Mouse (Mus musculus): ENCODE data around the gene Gm20696. TPM values are rescaled to one million over a fixed set of nuclear protein-coding genes. Genes with fewer than 3 reads are reported as not detected.

Gene Gm20696
- total RNA-seq, 2 experiments from 2014 or later: 9.0 to 9.2 TPM

DNA sequence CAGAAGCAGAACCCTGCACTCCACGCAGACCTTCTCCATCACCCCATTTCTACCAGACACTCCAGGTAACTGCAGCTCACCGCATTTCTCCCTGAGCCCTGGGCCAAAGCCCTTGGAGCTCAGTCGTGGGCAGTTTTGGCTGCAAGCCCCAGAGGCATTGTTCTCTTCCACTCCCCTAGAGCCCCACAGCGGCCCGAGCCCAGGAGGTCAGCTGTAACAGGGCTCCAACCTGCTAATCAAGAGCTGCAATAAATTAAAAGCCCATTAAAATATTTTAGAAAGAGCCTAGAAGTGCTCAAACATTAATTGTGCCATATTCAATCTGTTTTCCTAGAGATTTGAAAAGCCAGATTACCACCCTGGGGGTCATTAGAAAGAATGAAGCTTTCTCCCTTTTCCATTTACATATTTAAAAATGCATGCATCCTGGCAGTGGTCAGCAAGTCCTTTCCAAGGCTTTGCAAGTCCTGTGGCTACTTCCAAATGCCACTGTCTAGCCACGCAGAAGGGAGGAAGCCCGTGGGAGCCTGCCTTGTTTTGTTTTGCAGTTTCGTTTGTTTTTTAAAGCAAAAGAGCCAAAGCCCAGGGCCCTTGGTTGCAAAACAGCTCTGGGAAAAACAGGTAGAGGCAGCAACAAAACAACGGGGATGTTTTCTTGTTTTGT, 227.3 kb downstream of the Gm20696 start:
- Histone ChIP-seq H3K27ac (peak overlapping the region; percentile 34), H3K4me3 (no peak overlapping the region)
- DNase-seq (ENCODE audit: extremely low spot score in 1 of 2, low spot score in 2 of 2): no peak
- TF ChIP-seq CTCF (IDR thresholded peaks at IDR 0.05): no peak
- intact Hi-C loops (cut with DNase I): no loop called here

GRCm38 (mm10) chr6:99436371-99436770, 230.2 kb downstream of the Gm20696 start:
- intact Hi-C loops (cut with DNase I): no loop called here
- no peak overlapping the region for H3K4me3 ChIP-seq
- no peak overlapping the region for H3K27ac ChIP-seq
- no peak for DNase-seq (ENCODE audit: extremely low spot score in 1 of 2, low spot score in 2 of 2)
- no peak for TF ChIP-seq CTCF (IDR thresholded peaks at IDR 0.05)

- TF ChIP-seq CTCF (IDR thresholded peaks at IDR 0.05): no peak
- intact Hi-C loops (cut with DNase I): no loop called here
- Histone ChIP-seq H3K4me3 (no peak overlapping the region), H3K27ac (no peak overlapping the region)
- DNase-seq (ENCODE audit: extremely low spot score in 1 of 2, low spot score in 2 of 2): no peak
Observed at GRCm38 (mm10) chr6:99435140-99435539, 231.5 kb downstream of the Gm20696 start.

- intact Hi-C loops (cut with DNase I): no loop called here
- no peak overlapping the region for H3K4me3 ChIP-seq
Observed at GRCm38 (mm10) chr6:99433006-99433405, 233.6 kb downstream of the Gm20696 start.

GRCm38 (mm10) chr6:99431941-99432340, 234.7 kb downstream of the Gm20696 start:
- Histone ChIP-seq H3K27ac (no peak overlapping the region), H3K4me3 (no peak overlapping the region)
- no peak for DNase-seq (ENCODE audit: extremely low spot score in 1 of 2, low spot score in 2 of 2)
- no peak for TF ChIP-seq CTCF (IDR thresholded peaks at IDR 0.05)
- intact Hi-C loops (cut with DNase I): no loop called here

More at GRCm38 (mm10) chr6:99433006-99433405, 233.6 kb downstream of the Gm20696 start:
- DNase-seq (ENCODE audit: extremely low spot score in 1 of 2, low spot score in 2 of 2): no peak
- no peak overlapping the region for H3K27ac ChIP-seq
- TF ChIP-seq CTCF (IDR thresholded peaks at IDR 0.05): no peak

DNA sequence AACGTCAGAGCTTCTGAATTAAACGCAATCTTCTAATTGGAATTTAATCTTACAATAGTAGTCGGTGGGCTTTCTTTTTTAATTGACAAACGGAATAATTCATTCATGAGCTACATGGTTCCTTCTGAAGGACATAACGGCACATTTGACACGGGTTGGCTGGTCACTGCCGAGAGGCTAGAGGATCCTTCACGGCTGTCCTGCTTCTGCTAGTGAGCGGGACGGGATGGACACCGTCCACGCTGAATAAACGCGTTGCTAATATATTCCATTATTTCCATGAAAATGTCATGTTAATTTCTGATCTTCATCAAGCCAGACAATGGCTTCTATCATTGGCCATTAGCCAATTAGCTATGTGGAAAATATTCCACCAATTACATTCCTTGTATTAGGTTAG, 236.0 kb downstream of the Gm20696 start:
- Histone ChIP-seq H3K4me3 (no peak overlapping the region), H3K27ac (no peak overlapping the region)
- no peak for TF ChIP-seq CTCF (IDR thresholded peaks at IDR 0.05)
- intact Hi-C loops (cut with DNase I): no loop called here
- DNase-seq (ENCODE audit: extremely low spot score in 1 of 2, low spot score in 2 of 2): no peak

- TF ChIP-seq CTCF (IDR thresholded peaks at IDR 0.05): no peak
- no peak overlapping the region for H3K27ac ChIP-seq
- no peak for DNase-seq (ENCODE audit: extremely low spot score in 1 of 2, low spot score in 2 of 2)
- intact Hi-C loops (cut with DNase I): no loop called here
- no peak overlapping the region for H3K4me3 ChIP-seq
Observed at GRCm38 (mm10) chr6:99429378-99430131, 237.0 kb downstream of the Gm20696 start.

DNA sequence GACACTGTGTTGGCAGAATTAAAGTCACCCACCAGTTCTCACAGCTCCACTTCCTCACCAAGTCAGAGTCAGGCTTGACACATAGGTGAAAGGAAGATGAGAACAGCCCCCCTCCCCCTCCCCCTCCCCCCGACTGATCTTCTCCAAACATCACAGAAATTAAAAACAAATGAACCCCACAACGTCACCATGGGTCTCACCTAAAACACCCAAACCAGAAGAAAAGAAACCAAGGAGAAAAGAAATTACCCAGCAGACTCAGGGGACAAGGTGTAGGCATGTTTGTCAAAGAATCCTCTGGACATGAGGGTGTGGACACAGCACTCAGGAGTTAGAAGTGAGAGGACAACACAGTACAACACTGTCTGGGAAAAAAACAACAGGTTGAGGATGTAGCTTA, 237.6 kb downstream of the Gm20696 start:
- no peak overlapping the region for H3K27ac ChIP-seq
- H3K4me3 ChIP-seq: no peak overlapping the region
- intact Hi-C loops (cut with DNase I): no loop called here

GRCm38 (mm10) chr6:99427301-99427700, 239.3 kb downstream of the Gm20696 start:
- no peak for TF ChIP-seq CTCF (IDR thresholded peaks at IDR 0.05)
- Histone ChIP-seq H3K4me3 (no peak overlapping the region), H3K27ac (no peak overlapping the region)
- intact Hi-C loops (cut with DNase I): no loop called here
- no peak for DNase-seq (ENCODE audit: extremely low spot score in 1 of 2, low spot score in 2 of 2)

More for the DNA sequence above, 237.6 kb downstream of the Gm20696 start:
- no peak for TF ChIP-seq CTCF (IDR thresholded peaks at IDR 0.05)
- DNase-seq (ENCODE audit: extremely low spot score in 1 of 2, low spot score in 2 of 2): no peak

GRCm38 (mm10) chr6:99425044-99425443, 241.6 kb downstream of the Gm20696 start:
- no peak overlapping the region for H3K27ac ChIP-seq
- no peak for TF ChIP-seq CTCF (IDR thresholded peaks at IDR 0.05)
- intact Hi-C loops (cut with DNase I): no loop called here
- H3K4me3 ChIP-seq: no peak overlapping the region
- no peak for DNase-seq (ENCODE audit: extremely low spot score in 1 of 2, low spot score in 2 of 2)

DNA sequence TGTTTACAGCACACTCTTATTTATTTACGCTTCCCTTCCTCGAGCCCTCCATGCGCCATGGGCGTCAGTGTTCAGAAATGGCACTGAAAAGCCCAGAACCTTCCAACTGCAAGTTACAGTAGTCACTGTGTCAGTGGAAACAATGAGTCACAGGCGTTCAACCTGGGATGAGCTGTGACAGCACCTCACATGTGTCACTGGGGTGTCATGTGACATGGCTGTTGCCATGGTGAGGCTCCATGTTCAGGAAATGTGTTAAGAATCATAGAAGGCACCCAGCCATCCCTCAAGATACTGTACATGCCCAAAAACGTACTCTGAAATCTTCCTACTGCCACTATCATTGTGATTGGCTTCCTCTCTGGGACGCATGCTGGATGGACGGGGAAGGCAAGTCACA, 245.9 kb downstream of the Gm20696 start:
- no peak overlapping the region for H3K27ac ChIP-seq
- no peak for TF ChIP-seq CTCF (IDR thresholded peaks at IDR 0.05)
- no peak for DNase-seq (ENCODE audit: extremely low spot score in 1 of 2, low spot score in 2 of 2)
- H3K4me3 ChIP-seq: no peak overlapping the region
- intact Hi-C loops (cut with DNase I): no loop called here

GRCm38 (mm10) chr6:99412598-99412997, 254.0 kb downstream of the Gm20696 start:
- Histone ChIP-seq H3K27ac (no peak overlapping the region), H3K4me3 (no peak overlapping the region)
- intact Hi-C loops (cut with DNase I): no loop called here
- no peak for TF ChIP-seq CTCF (IDR thresholded peaks at IDR 0.05)
- no peak for DNase-seq (ENCODE audit: extremely low spot score in 1 of 2, low spot score in 2 of 2)

DNA sequence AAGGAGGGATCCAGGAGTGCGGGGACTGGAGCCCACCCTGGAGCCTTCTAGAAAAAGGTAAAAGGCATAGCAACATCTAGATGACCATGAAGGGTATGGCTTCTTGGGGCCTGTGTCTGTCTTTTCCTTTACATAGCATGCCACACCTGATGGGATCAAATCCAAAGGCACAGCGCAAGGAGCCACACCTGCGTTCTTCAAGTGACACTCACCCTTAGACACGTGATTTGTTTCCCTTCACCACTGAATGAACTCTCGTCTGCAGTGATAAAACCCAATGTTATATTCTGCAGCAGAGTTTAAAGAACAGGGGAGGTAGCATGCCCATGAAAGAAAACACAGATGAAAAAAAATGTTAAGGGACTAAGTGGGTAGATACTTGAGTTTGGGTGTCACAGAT, 257.0 kb downstream of the Gm20696 start:
- Histone ChIP-seq H3K4me3 (no peak overlapping the region), H3K27ac (no peak overlapping the region)
- intact Hi-C loops (cut with DNase I): no loop called here
- no peak for DNase-seq (ENCODE audit: extremely low spot score in 1 of 2, low spot score in 2 of 2)
- TF ChIP-seq CTCF (IDR thresholded peaks at IDR 0.05): no peak

Measured in left cerebral cortex, adult 2 months (tissue).